Mouse (Mus musculus) spleen, postnatal 4 days (tissue): Measurements from ENCODE around the gene Abca2.

Experiments
- DNase-seq, 2 experiments: peaks; one replicate each; pipeline ENCODE4 v3.0.0; 2022; ENCODE audit warnings: low spot score in 2 of 2

Abca2 gene

DNA sequence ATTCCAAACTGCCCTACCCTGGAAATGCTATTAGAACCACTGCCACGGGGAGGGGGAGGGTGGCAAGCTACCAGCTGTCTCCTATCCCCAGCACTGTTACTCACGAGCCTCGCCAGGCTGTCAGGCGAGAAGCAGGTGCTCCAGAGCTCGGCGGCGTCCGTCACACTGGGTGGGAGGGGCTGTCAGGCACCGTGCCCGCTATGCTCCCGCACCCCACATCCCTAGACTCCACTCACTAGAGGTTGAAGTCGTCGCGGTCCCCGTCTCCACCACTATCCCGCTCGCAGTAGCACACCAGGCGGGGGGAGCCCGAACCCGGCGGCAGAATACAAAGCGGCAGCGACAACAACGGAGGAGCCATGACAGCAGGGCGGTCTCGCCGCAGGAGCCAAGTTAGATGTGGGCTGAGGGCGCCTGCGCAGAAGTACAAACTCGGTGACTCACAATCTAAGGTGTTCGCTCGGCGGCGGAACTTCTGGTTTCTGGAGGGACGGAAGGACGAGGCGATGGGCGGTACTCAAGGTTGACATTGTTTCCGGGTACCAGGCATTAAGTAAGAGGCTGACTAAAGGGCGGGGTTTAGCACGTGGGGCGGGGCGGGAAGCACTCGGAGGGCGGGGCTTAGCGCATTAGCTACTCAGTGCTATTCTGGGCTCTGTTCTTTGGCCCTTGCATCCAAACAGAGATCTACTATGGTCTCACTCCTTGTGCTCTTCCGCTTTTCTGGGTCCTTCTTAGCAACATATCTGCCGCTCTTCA is 32.2 kb downstream of the Abca2 start, which contains the start of gene Paxx:
Paxx (minus strand) TSS at position 544 of the 759 bp plus-strand sequence.
- DNase-seq = peak; percentile 90 to 92

DNA sequence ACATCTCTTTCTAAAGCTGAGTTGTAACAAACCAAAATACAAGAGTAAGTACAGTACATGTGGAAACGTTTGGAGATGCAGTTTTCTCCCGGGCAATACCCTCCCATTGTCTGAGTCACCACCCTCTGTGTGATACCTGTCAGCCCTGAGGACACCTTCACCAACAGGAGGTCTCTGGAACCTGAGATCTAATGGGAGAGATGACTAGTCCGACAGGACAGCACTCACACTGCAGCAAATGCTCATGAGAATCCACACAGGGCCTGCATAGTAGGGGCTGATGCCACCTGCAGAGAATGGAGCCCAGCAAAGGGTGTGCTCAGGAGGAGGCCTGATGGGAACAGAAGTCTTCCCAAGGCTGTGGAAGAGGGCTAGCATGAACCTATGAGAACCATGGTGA is 32.9 kb downstream of the Abca2 start:
- no peak for DNase-seq

DNA sequence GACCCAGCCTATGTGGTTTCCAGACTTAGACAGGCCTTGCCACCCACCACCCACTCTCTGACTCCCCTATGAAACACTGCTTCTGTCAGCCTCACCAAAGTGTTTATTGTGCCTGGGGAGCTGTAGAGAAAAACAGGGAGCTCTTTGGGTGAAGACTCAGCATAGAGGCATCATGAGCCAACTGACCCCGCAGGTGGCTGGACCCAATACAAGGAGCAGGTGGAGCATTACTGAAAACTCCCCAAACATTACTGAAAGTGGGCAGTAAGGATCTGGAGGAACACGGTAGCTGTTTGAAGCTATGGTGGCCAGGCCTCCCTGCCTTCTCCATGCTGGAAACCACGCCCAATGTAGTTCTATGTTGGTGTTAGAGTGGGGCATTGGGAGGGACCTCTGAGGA is 35.1 kb downstream of the Abca2 start:
- DNase-seq = no peak

DNA sequence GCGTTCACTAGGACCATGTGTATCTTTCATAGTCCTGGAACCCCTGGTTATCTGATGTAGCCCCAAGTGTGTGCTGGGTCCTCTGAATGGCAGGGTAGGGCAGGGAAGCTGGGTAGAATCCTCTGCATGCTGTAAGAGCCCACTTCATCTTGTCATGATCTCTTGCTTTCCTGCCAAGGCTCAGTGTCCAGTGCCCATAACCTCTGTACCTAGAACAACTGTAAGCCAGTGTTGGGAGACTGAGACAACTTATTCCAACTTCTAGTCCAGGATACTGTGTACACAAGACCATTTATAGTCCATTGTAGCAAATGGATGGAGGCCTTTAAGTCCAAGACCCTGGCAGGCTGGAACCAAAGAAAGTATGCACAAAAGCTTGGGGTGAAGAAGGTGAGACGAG is 36.8 kb downstream of the Abca2 start:
- no peak for DNase-seq

DNA sequence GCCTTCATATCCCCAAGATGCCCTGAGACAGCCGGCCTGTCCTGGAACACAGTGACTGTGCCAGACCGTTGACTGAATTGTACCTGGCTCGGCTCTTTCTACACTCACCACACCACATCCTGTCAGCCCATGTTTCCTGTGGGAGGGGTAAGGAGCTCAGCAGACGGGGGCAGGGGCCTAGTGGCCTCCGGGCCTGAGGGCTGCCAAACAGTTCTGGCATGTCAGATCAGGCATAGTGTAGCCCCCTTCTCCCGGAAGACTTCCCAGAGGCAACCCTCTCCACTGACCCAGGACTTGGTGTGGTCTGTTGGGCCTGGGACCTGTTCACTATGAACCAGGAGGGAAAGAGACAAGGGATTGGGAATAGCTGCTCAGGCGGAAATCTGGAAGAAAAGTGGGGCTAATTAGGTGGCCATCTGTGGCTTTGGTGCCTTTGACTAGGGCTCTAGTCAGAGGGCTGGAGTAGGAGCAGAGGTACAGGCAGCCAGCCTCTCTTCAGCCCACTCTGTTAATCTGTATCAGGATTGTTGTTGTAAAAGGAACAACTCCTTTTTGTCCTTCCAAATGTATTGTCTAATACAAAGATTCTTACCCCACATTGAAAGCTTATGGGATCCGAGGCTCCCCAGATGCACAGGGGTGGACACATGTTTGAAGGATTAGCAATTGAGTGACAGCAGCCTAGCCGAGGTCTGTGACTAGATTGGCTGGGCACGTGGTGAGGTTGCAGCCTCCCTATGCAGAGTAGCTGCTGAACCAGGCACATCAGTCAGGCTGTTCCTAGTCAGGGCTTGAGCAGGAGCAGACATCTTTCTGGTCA is 37.5 kb downstream of the Abca2 start:
- DNase-seq = peak; percentile 58 to 75

DNA sequence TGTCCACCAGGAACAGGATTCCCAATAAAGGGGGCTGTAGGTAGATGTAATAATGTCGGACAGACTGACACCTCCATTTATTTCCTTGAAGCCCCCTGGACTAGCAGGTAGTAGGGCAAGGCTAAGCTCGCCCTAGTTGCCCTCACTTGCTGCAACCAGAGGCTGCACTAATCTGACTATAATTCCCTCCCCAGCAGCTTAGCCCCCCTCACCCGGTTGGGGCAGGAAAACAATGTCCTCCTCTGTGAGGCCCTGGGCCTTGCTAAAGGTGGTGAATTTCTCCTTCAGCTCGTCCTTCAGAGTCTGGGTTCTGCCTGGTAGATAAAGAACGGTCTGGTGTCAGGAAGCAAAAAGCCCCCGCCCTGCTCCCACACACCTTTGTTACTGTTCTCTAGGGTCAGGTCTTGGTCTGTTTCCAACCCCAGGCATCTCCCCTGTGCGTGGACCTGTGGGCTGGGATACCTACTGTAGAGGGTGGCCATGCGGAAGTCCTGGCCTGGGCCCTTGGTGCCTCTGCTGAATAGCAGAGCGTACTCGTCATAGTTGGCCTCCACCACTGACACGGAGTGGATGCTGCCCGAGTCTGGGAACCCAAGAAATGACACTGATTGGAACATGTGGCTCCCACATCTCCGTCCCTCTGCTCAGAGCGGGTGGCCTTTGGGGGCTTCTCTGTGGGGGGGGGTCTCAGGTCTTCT is 39.3 kb downstream of the Abca2 start:
- DNase-seq = no peak

DNA sequence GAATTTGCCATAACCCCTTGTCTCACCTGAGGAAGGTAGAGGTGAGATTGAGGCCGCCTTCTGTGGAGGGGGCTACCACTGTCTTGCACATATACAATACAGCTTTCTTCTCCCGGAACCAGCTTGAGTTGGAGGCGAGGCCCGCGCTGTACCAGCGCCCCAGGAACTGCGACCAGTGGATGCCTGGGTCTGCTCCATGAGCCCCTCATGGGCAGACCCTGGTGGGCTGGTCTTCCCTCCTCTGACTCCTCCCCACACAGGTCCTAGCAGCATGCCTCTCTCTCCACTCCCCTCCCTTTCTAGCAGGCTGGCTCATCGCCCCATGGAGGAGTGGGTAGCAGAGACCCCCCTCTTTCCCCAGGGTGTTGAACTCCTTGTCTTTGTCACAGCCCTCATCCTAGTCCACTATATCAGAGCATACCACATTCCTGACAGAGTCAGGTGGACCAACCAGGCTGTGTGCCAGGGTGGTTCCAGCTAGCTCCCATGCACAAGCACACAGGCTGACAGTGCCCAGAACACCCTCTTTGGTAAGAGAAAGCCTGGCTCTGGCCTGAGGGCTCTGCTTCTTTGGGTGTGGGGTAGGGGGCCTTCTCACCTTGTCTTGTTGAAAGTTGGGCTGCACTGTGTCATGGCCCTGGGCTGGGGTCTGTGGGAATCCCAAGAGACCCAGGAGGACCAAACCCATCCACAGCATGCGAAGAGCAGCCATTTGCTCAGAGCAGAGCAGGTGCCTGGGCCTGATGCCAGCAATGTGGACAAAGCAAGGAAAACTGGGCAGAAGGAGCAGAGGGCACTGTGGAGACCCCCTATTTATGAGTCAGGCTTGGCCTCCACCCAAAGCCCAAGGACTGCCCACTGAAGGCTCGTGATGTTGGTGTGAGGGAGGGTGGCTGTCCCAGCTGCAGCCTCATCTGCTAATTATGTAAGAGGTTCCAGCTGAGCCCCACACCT is 40.7 kb downstream of the Abca2 start:
- DNase-seq = no peak

DNA sequence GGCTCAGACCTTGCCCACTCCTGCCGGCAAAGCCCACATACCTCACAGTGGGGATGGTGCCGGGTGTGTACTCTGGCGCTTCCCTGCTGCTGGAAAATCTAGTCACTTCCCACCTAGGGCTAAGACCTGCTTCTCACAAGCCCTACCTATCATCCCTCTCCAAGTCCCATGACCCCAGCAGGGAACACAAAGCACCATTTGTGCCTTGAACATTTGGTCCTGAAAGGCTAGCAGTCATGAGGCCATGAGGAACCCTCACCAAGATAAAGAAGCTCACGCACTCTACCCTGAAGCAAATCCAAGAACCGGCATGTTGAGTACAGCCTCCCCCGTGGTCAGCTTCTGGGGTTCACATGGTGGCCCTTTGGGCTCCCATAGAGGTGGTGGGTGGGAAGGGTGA is 41.5 kb downstream of the Abca2 start, which contains the start of gene Ptgds:
Ptgds (minus strand) TSS at position 78 of the 400 bp plus-strand sequence.
- DNase-seq = no peak

DNA sequence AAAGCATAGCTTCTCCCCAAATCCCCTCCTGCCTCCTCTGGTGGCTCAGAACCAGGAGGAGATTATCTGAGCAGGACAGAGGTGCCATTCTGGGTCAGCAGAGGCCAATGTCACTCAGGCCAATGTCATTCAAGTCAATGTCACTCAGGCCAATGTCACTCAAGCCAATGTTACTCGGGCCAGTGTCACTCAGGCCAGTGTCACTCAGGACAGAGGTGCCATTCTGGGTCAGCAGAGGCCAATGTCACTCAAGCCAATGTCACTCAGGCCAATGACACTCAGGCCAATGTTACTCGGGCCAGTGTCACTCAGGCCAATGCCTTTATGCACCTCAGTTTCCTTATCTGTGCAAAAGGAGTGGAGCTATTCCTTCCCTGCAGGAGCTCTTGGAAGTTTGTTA is 44.0 kb downstream of the Abca2 start:
- DNase-seq = no peak

DNA sequence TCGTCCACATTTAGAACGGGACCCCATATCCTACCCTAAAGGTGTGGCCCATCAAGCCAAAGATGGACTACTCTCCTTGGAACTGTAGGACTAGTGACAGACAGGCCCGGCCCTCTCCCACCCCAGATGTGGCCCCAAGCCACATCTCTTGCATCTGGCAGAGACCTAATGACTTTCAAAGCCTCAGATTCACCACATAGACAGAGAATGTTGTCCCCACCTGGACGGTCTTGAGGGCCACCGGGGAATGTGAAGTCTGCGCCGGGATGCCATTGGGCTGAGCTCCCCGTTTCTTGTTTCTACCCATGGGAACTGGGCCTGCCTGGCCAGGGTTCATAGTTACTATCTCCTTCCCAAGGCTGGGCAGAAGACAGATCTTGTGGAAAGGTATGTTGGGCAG is 49.0 kb downstream of the Abca2 start:
- DNase-seq = no peak

DNA sequence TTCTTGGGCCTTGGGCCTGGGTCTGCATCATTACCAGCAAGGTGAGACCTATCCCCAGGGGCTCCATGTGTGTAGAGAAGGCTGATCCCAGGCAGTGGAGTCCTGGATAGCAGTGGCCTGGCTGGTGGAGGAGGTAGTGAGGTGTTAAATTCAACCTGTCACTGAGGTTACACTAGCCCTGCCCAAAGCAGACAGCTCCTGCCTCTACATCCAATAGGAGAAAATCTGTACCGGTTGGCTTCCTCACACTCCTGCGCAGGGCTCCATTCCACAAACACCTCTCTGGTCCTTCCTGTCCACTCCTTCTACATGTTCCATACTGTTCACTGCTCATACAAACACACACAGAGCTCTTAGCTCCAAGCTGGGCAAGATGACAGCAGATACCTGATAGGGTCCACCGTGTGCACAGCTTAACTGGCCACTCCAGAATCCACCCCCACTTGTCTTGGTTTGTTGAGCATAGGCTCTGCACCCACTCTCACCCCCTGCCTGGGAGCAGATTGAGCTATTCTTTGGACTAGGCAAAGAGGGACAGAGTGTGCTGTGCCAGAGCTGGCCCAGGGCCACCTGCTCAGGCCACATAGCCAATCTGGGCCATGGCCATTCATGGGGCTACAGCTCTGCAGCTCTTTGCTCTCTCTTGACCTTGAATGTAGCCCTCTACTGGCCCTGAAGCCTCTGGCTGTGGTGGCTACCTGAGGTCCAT is 49.6 kb downstream of the Abca2 start:
- no peak for DNase-seq

DNA sequence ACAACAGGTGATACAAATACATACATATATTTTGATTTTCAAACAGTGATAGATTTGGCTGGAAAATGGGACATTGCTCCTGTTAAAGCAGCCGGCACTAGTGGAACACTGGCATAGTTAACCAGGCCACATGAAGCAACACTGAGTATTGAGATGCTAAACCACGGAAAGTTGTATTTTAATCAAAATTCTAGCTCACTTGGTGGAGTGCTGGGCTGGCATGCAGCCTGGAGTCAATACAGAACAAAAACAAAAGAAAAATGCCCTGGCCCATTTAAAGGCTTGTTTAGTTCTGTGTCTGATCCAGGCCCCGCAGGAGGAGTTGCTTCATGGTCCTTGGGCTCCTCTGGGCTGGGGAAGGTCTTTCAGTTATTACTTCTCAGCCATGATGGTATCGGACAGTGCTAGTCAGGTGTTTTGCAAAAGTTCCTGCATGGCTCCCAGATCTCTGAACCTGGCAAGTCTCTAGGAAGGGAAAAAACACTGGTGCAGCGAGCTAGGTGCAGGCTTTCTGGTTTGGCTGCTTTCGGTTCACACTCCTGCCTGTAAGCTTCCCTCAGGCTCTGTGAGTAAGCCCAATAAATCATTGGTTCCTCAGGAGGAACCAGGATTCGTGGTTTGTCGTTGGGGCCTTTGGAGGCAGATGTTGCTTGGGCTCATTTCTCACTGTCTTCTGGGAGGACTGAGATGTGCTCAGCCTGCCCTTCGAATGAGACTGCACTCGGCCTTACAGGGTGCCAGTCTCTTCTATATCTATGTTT is 51.2 kb downstream of the Abca2 start:
- DNase-seq = no peak

DNA sequence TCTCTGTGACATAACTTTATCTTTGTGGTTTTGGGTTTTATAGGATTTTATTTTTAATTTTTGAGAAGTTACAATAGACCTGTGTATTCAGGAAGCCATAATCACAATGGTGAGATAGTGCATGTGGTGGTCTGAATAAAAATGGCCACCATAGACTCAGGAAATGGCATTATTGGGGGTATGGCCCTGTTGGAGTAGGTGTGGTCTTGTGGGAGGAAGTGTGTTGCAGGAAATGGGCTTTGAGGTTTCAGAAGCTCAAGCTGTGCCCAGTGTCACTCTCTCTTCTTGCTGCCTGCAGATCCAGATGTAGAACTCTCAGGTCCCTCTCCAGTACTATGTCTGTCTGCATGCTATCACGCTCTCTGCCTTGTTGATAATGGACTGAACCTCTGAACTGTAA is 52.0 kb downstream of the Abca2 start:
- DNase-seq = no peak

DNA sequence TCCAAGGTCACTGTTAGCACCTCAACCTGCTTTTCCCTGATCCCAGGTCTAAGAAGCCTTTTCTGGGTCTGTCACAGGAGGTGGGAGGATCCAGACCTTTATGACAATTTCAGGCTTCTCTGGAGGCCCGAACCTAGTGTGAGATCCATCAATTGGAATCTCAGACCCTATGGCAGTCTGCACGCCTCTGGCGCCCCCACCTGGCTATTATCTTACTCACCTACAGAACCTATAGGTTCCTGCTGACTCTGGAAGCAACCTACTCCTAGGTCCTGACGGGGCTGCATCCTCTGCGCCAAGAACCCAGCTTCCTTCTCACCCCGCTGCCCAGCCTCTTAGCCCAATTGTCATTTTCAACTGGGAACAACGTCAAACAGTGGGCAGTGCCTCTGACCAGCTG is 54.5 kb downstream of the Abca2 start:
- DNase-seq = peak; percentile 60 to 77

DNA sequence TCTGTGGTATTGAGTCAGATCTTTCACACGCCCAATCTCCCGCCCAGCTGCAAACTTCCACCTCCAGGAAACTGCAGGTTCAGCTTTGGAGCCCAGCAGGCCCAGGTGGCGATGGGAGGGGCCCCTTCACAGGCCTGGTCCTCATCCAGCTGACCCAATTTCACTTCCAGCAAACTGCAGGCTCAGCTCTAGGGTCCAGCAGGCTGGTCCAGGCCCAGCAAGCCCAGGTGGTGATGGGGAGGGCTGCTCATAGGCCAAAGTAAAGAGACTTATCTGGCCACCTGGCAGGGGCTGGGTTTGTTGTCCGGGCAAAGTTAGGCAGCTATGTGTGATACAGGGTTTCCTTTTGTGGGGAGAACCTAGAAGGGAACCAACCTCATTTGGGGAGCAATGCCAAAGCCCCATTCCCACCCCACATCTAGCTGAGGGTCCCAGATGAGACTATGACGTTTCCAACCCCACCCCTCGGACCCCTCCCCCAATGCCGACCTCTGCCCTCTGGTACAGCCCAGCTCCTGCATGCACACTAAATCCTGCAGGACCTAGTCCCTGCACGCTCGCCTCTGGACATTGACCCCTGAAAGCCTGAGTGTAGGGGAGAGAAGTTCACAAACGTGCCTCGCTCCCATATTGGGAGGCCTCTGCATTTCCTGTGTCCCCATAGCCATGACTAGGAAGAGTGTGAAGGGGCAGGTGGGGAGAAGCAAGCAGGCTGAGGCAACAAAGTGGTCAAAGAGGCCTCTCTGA is 56.6 kb downstream of the Abca2 start:
- no peak for DNase-seq

DNA sequence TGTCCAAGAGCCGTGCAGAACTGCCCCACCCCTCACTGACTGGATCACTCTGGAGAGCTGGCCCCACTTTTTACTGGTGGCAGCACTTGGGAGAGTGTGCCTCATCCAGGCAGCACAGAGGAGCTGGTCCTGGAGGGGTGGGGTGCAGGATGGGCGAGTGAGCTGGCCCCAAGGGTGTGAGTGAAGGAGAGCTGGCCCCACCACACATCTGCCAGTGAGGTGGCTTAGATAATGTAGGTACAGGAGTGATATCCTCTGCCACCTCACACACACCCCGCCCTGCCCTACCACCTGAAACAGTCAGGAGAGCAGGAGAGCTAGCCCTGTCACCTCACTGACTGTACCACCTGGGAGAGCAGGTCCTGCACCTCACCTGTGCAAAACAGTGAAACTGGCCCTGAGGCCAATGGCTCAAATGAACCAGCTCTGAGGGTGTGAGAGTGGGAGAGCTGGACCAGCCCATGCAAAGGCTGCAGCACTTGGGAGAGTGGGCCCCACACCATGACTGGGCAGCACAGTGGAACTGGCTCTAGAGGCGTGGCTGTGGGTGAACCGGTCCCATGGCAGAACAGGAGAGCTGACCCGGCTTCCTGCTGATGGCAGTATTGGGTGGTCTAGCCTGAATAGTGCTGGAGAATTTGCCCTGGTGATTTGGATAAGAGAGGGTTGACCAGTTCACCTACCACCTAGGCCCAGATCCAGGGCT is 59.6 kb downstream of the Abca2 start:
- no peak for DNase-seq

DNA sequence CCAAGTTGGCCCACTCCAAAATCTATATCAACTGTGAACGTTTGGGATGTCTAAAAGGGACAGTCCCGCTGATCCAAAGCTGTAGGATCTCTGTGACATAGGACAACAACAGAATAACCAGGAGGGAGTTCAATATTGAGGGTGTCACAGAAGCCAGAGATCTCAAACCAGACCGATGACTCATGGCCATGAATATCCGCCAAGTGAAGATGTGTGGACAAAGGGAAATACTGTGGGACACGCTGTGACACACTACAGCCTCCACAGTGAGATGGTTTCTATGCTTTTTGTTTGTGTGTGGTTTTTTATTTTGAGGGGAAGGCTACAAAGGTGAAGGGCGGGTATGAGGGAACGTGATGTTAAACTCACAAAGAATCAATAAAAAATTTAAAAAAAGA is 60.2 kb downstream of the Abca2 start:
- no peak for DNase-seq

DNA sequence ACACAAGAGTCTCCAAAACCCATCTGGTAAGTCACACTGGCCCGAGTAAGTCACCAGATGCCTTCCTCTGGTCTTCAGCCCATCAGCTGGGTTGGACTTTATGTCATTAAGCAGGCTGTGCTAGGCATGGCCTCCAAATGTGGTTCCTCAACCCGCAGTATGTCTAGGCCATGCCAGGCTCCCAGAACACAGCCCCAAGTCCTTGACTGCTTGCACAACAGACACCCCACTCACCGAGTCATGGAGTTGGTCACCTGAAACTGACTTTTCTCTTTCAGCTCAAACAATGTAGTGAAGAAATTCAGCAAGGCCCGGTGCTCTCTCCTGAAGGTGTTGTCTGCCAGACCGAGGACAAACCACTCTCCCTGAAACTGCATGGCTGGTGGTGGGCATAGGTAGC is 64.5 kb downstream of the Abca2 start:
- no peak for DNase-seq
